Mouse (Mus musculus) heart, embryonic 12.5 days (tissue): ENCODE results near the gene Sar1b. TPM values are rescaled to one million over a fixed set of nuclear protein-coding genes. Genes with fewer than 3 reads are reported as not detected.

Experiments
- ATAC-seq: fragments of 200-750 bp; cut with Nextera tagmentation; 2 replicates; pipeline ENCODE4 v1.8.0; 2017; ENCODE audit warnings: moderate TSS enrichment, moderate library complexity; ENCODE audit not compliant: insufficient number of reproducible peaks, low FRiP score
- H3K27ac ChIP-seq: fragments of 300-500 bp; sonication (generic); 2 replicates; pipeline ENCODE4 v1.5.1; 2016; ENCODE audit warnings: mild to moderate bottlenecking, moderate library complexity; ENCODE audit not compliant: poor library complexity, severe bottlenecking
- H3K27me3 ChIP-seq: fragments of 300-500 bp; sonication (generic); replicated peaks from 2 replicates; pipeline ENCODE4 v1.6.1; 2016; ENCODE audit warnings: mild to moderate bottlenecking, moderate library complexity
- H3K36me3 ChIP-seq: fragments of 300-500 bp; sonication (generic); 2 replicates; pipeline ENCODE4 v1.6.1; 2016; ENCODE audit warnings: mild to moderate bottlenecking, moderate library complexity
- H3K4me1 ChIP-seq: fragments of 300-500 bp; sonication (generic); replicated peaks from 2 replicates; pipeline ENCODE4 v1.6.1; 2016; ENCODE audit warnings: mild to moderate bottlenecking
- H3K4me2 ChIP-seq: fragments of 300-500 bp; sonication (generic); 2 replicates; pipeline ENCODE4 v1.6.1; 2016; ENCODE audit warnings: mild to moderate bottlenecking, moderate library complexity
- H3K4me3 ChIP-seq: fragments of 300-500 bp; sonication (generic); 2 replicates; pipeline ENCODE4 v1.5.1; 2016; ENCODE audit warnings: mild to moderate bottlenecking
- H3K9ac ChIP-seq: fragments of 300-500 bp; sonication (generic); 2 replicates; pipeline ENCODE4 v1.6.1; 2016; ENCODE audit warnings: mild to moderate bottlenecking, moderate library complexity
- H3K9me3 ChIP-seq: fragments of 300-500 bp; sonication (generic); replicated peaks from 2 replicates; pipeline ENCODE4 v1.6.1; 2016; ENCODE audit warnings: mild to moderate bottlenecking, moderate library complexity
- WGBS: fragments of 180-500 bp; shearing (Covaris S2); methylation state at CpG from one replicate; pipeline ENCODE4 v1.1.7; 2016; 5-methylcytosine and 5-hydroxymethylcytosine counted together
- polyA plus RNA-seq: library from polyadenylated mRNA; unstranded; fragments of >200 nt; fragmentation: Nextera tagmentation; extraction: Ambion mirVana; gene quantifications from 2 replicates; pipeline ENCODE4 v1.2.1, GENCODE M21; 2016

The Sar1b gene
- polyA plus RNA-seq, 1 experiment from 2014 or later: 127 TPM

DNA sequence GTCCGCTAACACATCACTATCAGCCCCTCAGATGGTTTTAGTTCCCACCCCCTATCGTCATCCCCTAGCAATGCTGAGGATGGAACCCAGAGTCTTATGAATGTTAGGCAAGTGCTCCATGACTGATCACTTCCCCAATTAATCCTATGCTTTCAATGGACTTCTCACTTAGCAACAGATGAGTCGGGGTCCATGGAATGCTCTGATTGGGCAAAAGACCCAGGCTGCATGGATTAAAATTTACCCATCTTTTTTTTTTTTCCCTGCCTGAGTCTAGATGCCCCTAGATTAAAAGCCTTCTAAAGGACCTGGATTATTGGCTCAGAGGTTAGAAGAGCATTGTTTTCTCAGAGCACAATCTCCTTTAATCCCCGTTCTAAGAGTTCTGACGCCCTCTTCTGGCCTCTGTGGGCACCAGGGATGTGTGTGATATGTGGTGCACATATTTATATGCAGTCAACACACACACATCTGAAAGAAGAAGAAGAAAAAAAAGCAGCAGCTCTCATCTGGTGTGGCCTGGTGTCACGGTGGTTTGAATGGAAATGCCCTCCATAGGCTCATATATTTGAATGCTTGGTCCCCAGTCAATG, 46.2 kb downstream of the Sar1b start:
- ATAC-seq: no peak
- WGBS: 48% methylated on average over 6 of the region's 6 CpGs
- Histone ChIP-seq H3K9ac (no peak overlapping the region), H3K4me3 (no peak overlapping the region), H3K9me3 (peaks cover 2% of the 10 kb centered on the region; the same call in 1 of the 2 replicates), H3K4me2 (no peak overlapping the region), H3K27ac (no peak overlapping the region), H3K4me1 (peaks cover 5% of the 10 kb centered on the region; the same call in 1 of the 2 replicates), H3K27me3 (no peaks in the 10 kb centered on the region), H3K36me3 (no peaks in the 10 kb centered on the region)

GRCm38 (mm10) chr11:51811230-51811629, 47.7 kb downstream of the Sar1b start:
- Histone ChIP-seq H3K36me3 (no peaks in the 10 kb centered on the region), H3K9me3 (peaks cover 2% of the 10 kb centered on the region; the same call in 1 of the 2 replicates), H3K4me1 (no peaks in the 10 kb centered on the region), H3K9ac (no peak overlapping the region), H3K4me3 (no peak overlapping the region), H3K27ac (no peak overlapping the region), H3K27me3 (no peaks in the 10 kb centered on the region), H3K4me2 (no peak overlapping the region)
- no peak for ATAC-seq
- WGBS: 78% methylated on average over 4 of the region's 4 CpGs

DNA sequence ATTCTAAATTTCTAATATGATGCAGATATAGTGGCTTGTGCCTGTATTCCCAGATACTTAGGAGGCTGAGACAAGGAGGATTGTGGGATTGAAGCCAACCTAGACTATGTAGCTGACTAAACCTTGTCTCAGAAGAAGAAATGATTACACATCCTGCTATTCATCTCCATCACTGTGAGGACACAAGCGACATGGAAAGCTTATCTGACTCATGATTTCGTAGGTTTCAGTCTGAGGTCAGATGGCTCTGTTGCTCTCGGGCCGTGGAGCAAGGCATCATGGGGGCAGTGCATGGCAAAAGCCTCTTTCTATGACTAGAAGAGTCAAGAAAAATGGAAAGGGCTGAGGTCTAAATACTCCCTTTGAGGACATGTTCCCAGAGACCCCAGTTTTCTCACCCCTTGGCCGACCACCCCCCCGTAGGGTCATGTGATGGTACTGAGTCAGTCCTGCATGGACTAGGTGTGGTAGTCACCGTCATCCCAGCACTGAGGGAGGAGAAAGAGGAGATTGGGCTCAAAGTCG, 48.6 kb downstream of the Sar1b start:
- H3K9ac ChIP-seq: no peak overlapping the region
- H3K4me2 ChIP-seq: no peak overlapping the region
- H3K36me3 ChIP-seq: no peaks in the 10 kb centered on the region
- no peak overlapping the region for H3K27ac ChIP-seq
- ATAC-seq: no peak
- H3K27me3 ChIP-seq: no peaks in the 10 kb centered on the region
- peaks cover 2% of the 10 kb centered on the region; the same call in 1 of the 2 replicates for H3K9me3 ChIP-seq
- 82% methylated on average over 8 of the region's 8 CpGs for WGBS
- no peaks in the 10 kb centered on the region for H3K4me1 ChIP-seq
- no peak overlapping the region for H3K4me3 ChIP-seq

DNA sequence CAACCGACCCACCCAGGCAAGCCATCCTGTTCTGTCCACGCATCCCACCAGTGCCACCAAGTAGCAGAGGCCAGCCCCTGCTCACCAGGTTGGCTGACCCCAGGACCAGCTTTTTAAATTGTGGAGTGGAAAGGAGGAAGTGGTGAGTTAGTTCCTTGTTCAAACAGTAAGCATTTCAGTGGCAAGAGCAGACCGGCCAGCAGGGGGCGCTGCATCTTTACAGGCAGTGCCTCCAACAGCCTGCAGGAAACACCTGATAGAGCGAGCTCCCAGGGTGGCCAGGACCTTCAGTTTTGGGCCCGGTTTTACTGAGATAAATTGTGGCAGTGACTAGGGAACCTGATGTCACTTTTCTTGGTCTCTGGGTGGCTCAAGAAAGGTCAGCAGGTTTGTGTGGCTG, 54.3 kb downstream of the Sar1b start:
- Histone ChIP-seq H3K4me2 (no peak overlapping the region), H3K4me3 (no peak overlapping the region), H3K36me3 (no peaks in the 10 kb centered on the region), H3K9me3 (no peaks in the 10 kb centered on the region), H3K4me1 (peaks cover 4% of the 10 kb centered on the region; the same call in 1 of the 2 replicates), H3K27ac (no peak overlapping the region), H3K9ac (no peak overlapping the region), H3K27me3 (no peaks in the 10 kb centered on the region)
- no peak for ATAC-seq
- WGBS: 35% methylated on average over 6 of the region's 6 CpGs

GRCm38 (mm10) chr11:51818837-51819236, 55.4 kb downstream of the Sar1b start:
- 82% methylated on average over 4 of the region's 4 CpGs for WGBS
- no peaks in the 10 kb centered on the region for H3K27me3 ChIP-seq
- no peak overlapping the region for H3K9ac ChIP-seq
- H3K27ac ChIP-seq: no peak overlapping the region
- H3K4me1 ChIP-seq: peaks cover 5% of the 10 kb centered on the region; the same call in 1 of the 2 replicates
- H3K9me3 ChIP-seq: no peaks in the 10 kb centered on the region
- no peak overlapping the region for H3K4me3 ChIP-seq
- H3K4me2 ChIP-seq: no peak overlapping the region
- no peaks in the 10 kb centered on the region for H3K36me3 ChIP-seq
- no peak for ATAC-seq

GRCm38 (mm10) chr11:51819964-51820363, 56.5 kb downstream of the Sar1b start:
- H3K27me3 ChIP-seq: no peaks in the 10 kb centered on the region
- no peak overlapping the region for H3K4me2 ChIP-seq
- H3K9me3 ChIP-seq: no peaks in the 10 kb centered on the region
- ATAC-seq: no peak
- H3K36me3 ChIP-seq: no peaks in the 10 kb centered on the region
- WGBS: 66% methylated on average over 3 of the region's 3 CpGs
- peaks cover 5% of the 10 kb centered on the region; the same call in 1 of the 2 replicates for H3K4me1 ChIP-seq
- no peak overlapping the region for H3K4me3 ChIP-seq
- H3K9ac ChIP-seq: no peak overlapping the region
- no peak overlapping the region for H3K27ac ChIP-seq

- WGBS: 39% methylated on average over 11 of the region's 11 CpGs
- H3K4me1 ChIP-seq: peaks cover 5% of the 10 kb centered on the region; the same call in 1 of the 2 replicates
- ATAC-seq: no peak
- no peak overlapping the region for H3K9ac ChIP-seq
- H3K9me3 ChIP-seq: no peaks in the 10 kb centered on the region
- no peak overlapping the region for H3K4me2 ChIP-seq
- H3K27ac ChIP-seq: no peak overlapping the region
- H3K27me3 ChIP-seq: no peaks in the 10 kb centered on the region
- no peaks in the 10 kb centered on the region for H3K36me3 ChIP-seq
- H3K4me3 ChIP-seq: no peak overlapping the region
Measured at GRCm38 (mm10) chr11:51820861-51821260, 57.4 kb downstream of the Sar1b start.

DNA sequence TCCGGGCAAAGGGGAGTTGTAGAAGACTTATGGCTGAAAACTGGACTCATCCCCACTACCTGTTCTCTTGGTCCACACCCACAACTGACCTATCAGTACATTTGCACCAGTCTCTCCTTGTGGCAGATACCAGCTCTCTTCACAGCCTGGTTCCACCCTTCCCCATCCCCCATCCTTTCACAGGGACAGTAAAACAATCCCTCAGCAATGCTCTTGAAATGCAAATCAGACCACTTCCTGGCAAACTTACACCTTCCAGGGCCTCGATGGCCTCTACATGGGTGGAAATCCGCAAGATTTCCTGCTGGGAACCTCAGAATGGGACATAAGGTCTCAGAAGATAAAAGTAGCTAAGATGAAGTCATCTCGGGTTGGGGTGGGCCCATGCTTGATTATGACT, 59.2 kb downstream of the Sar1b start:
- no peak for ATAC-seq
- Histone ChIP-seq H3K4me2 (no peak overlapping the region), H3K27me3 (no peaks in the 10 kb centered on the region), H3K9ac (0 out of 2 replicates have a peak overlapping the region, but pooled peaks have one; percentile 11), H3K4me3 (no peak overlapping the region), H3K9me3 (no peaks in the 10 kb centered on the region), H3K4me1 (peaks cover 5% of the 10 kb centered on the region; the same call in 1 of the 2 replicates), H3K27ac (no peak overlapping the region), H3K36me3 (no peaks in the 10 kb centered on the region)
- WGBS: 26% methylated on average over 4 of the region's 4 CpGs

- Histone ChIP-seq H3K27ac (no peak overlapping the region), H3K4me3 (no peak overlapping the region), H3K4me1 (peaks cover 5% of the 10 kb centered on the region; the same call in 1 of the 2 replicates), H3K36me3 (no peaks in the 10 kb centered on the region), H3K4me2 (no peak overlapping the region), H3K27me3 (no peaks in the 10 kb centered on the region), H3K9me3 (no peaks in the 10 kb centered on the region), H3K9ac (no peak overlapping the region)
- 83% methylated on average over 11 of the region's 11 CpGs for WGBS
- no peak for ATAC-seq
Measured at GRCm38 (mm10) chr11:51823271-51823670, 59.8 kb downstream of the Sar1b start.

GRCm38 (mm10) chr11:51823963-51824753, 60.7 kb downstream of the Sar1b start:
- no peak overlapping the region for H3K9ac ChIP-seq
- no peak overlapping the region for H3K4me3 ChIP-seq
- no peaks in the 10 kb centered on the region for H3K9me3 ChIP-seq
- H3K36me3 ChIP-seq: no peaks in the 10 kb centered on the region
- peaks cover 5% of the 10 kb centered on the region; the same call in 1 of the 2 replicates for H3K4me1 ChIP-seq
- 82% methylated on average over 3 of the region's 3 CpGs for WGBS
- no peaks in the 10 kb centered on the region for H3K27me3 ChIP-seq
- no peak overlapping the region for H3K4me2 ChIP-seq
- no peak overlapping the region for H3K27ac ChIP-seq
- no peak for ATAC-seq

GRCm38 (mm10) chr11:51824867-51825424, 61.5 kb downstream of the Sar1b start:
- H3K9me3 ChIP-seq: no peaks in the 10 kb centered on the region
- peaks cover 5% of the 10 kb centered on the region; the same call in 1 of the 2 replicates for H3K4me1 ChIP-seq
- H3K27ac ChIP-seq: no peak overlapping the region
- H3K27me3 ChIP-seq: no peaks in the 10 kb centered on the region
- H3K4me3 ChIP-seq: no peak overlapping the region
- no peak overlapping the region for H3K4me2 ChIP-seq
- ATAC-seq: no peak
- no peaks in the 10 kb centered on the region for H3K36me3 ChIP-seq
- 81% methylated on average over 19 of the region's 19 CpGs for WGBS
- no peak overlapping the region for H3K9ac ChIP-seq
